Mouse (Mus musculus): Measurements from ENCODE around the gene Trim71.

- TF ChIP-seq EP300 (IDR thresholded peaks at IDR 0.05; ENCODE audit: low read depth) = no peak
- no peak for TF ChIP-seq CTCF (IDR thresholded peaks at IDR 0.05; ENCODE audit: low read depth)
Observed at GRCm38 (mm10) chr9:114584183-114585016, 20.2 kb upstream of the Trim71 start.
